Mouse (Mus musculus) heart, embryonic 11.5 days (tissue): ENCODE measurements around the gene Phactr1. TPM values are rescaled to one million over a fixed set of nuclear protein-coding genes. Genes with fewer than 3 reads are reported as not detected.

Experiments used
- ATAC-seq: fragments of 200-750 bp; cut with Nextera tagmentation; replicated peaks from 2 replicates; pipeline ENCODE4 v1.8.0; 2017; ENCODE audit warnings: moderate library complexity; ENCODE audit not compliant: insufficient number of reproducible peaks, low FRiP score, low TSS enrichment
- H3K27ac ChIP-seq: fragments of 300-500 bp; sonication (generic); 2 replicates; pipeline ENCODE4 v1.5.1; 2014; ENCODE audit warnings: mild to moderate bottlenecking, low read depth, low read length
- H3K27me3 ChIP-seq: fragments of 300-500 bp; sonication (generic); 2 replicates; pipeline ENCODE4 v1.6.1; 2014; ENCODE audit warnings: mild to moderate bottlenecking, low read length, mixed read lengths; ENCODE audit not compliant: control insufficient read depth, insufficient read depth
- H3K36me3 ChIP-seq: fragments of 300-500 bp; sonication (generic); 2 replicates; pipeline ENCODE4 v1.6.1; 2014; ENCODE audit warnings: mild to moderate bottlenecking, low read length, moderate library complexity, mixed read lengths; ENCODE audit not compliant: control insufficient read depth, insufficient read depth
- H3K4me1 ChIP-seq: fragments of 300-500 bp; sonication (generic); 2 replicates; pipeline ENCODE4 v1.6.1; 2014; ENCODE audit warnings: low read length; ENCODE audit not compliant: control insufficient read depth, insufficient read depth
- H3K4me2 ChIP-seq: fragments of 300-500 bp; sonication (generic); 2 replicates; pipeline ENCODE4 v1.6.1; 2014; ENCODE audit warnings: mild to moderate bottlenecking, moderate library complexity
- H3K4me3 ChIP-seq: fragments of 300-500 bp; sonication (generic); 2 replicates; pipeline ENCODE4 v1.5.1; 2014; ENCODE audit warnings: low read depth, low read length
- H3K9ac ChIP-seq: fragments of 300-500 bp; sonication (generic); 2 replicates; pipeline ENCODE4 v1.6.1; 2014; ENCODE audit warnings: mild to moderate bottlenecking, low read depth, low read length, moderate library complexity
- H3K9me3 ChIP-seq: fragments of 300-500 bp; sonication (generic); replicated peaks from 2 replicates; pipeline ENCODE4 v1.6.1; 2016; ENCODE audit warnings: low read length; ENCODE audit not compliant: control insufficient read depth
- WGBS: fragments of 180-500 bp; shearing (Covaris S2); extraction: QIAGEN DNeasy Blood & Tissue Kit; methylation state at CpG from one replicate; pipeline ENCODE4 v1.1.7; 2014; ENCODE audit not compliant: insufficient replicate concordance; 5-methylcytosine and 5-hydroxymethylcytosine counted together
- polyA plus RNA-seq: library from polyadenylated mRNA; unstranded; fragments of >200 nt; fragmentation: Nextera tagmentation; extraction: Ambion mirVana; gene quantifications from 2 replicates; pipeline ENCODE4 v1.2.1, GENCODE M21; 2014

The Phactr1 gene
- 4.2 and 6.0 TPM in 2 replicates for polyA plus RNA-seq

- Histone ChIP-seq H3K4me3 (no peak within 1 kb of the TSS), H3K9ac (no peak within 1 kb of the TSS), H3K4me1 (no peaks in the 10 kb centered on the region), H3K9me3 (no peaks in the 10 kb centered on the region), H3K4me2 (no peak within 1 kb of the TSS), H3K27me3 (peaks cover 16% of the 10 kb centered on the region), H3K27ac (no peak within 1 kb of the TSS), H3K36me3 (no peaks in the 10 kb centered on the region)
- no peak for ATAC-seq
- WGBS, result 26% methylated on average over 11 of the region's 11 CpGs
Measured at GRCm38 (mm10) chr13:42680391-42680994, at the start of gene Phactr1. TSS of gene Phactr1 (plus strand) at chr13:42680623.

GRCm38 (mm10) chr13:42634908-42635307 is 45.5 kb upstream of the Phactr1 start:
- no peak for ATAC-seq
- 80% methylated on average over 2 of the region's 2 CpGs for WGBS

GRCm38 (mm10) chr13:42650228-42650627 is 30.2 kb upstream of the Phactr1 start:
- Histone ChIP-seq H3K9ac (no peak overlapping the region), H3K27ac (no peak overlapping the region), H3K27me3 (no peaks in the 10 kb centered on the region), H3K36me3 (no peaks in the 10 kb centered on the region), H3K4me2 (no peak overlapping the region), H3K4me1 (no peaks in the 10 kb centered on the region), H3K9me3 (no peaks in the 10 kb centered on the region), H3K4me3 (no peak overlapping the region)
- no peak for ATAC-seq
- 69% methylated on average over 6 of the region's 6 CpGs for WGBS

More at GRCm38 (mm10) chr13:42634908-42635307, 45.5 kb upstream of the Phactr1 start:
- no peaks in the 10 kb centered on the region for H3K9me3 ChIP-seq
- no peaks in the 10 kb centered on the region for H3K36me3 ChIP-seq
- H3K4me3 ChIP-seq, result no peak overlapping the region
- H3K9ac ChIP-seq, result no peak overlapping the region
- H3K27me3 ChIP-seq, result no peaks in the 10 kb centered on the region
- no peaks in the 10 kb centered on the region for H3K4me1 ChIP-seq
- no peak overlapping the region for H3K4me2 ChIP-seq
- no peak overlapping the region for H3K27ac ChIP-seq

DNA sequence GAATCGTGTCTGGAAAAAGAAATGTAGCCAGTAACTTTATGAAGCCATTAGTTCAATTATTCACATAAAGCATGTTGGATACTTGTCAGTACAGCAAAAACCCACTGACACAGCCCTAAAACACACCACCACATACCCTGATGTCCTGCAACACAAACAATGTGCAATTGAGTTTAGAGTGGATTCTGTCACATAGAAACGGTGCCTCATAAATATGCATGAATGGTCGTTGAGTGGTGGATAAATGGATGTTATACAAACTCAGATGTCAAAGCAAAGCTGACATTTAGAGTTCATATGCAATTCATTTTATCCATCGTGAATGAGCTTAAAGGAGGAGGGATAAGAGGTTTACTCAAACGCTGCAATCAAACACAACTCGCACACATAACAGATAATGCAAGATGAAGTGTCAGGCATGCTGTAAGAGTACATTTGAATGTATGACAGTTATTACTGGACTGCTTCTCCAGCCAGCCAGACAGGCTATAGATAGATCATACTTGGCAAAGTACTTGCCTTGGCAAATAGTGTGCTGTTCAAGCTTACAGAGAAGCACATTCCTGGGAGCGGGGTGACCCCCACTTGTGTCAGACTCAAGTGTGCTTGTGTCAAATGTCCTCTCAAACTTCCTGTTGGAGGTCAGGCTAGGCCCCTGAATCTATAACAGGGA is 23.6 kb upstream of the Phactr1 start:
- ATAC-seq, result no peak
- WGBS, result 62% methylated on average over 7 of the region's 7 CpGs
- H3K4me2 ChIP-seq, result no peak overlapping the region
- no peaks in the 10 kb centered on the region for H3K27me3 ChIP-seq
- H3K4me1 ChIP-seq, result peaks cover 7% of the 10 kb centered on the region; the same call in 1 of the 2 replicates
- H3K27ac ChIP-seq, result 0 out of 2 replicates have a peak overlapping the region, but pooled peaks have one; percentile 22
- no peaks in the 10 kb centered on the region for H3K9me3 ChIP-seq
- no peak overlapping the region for H3K9ac ChIP-seq
- H3K4me3 ChIP-seq, result no peak overlapping the region
- H3K36me3 ChIP-seq, result no peaks in the 10 kb centered on the region

DNA sequence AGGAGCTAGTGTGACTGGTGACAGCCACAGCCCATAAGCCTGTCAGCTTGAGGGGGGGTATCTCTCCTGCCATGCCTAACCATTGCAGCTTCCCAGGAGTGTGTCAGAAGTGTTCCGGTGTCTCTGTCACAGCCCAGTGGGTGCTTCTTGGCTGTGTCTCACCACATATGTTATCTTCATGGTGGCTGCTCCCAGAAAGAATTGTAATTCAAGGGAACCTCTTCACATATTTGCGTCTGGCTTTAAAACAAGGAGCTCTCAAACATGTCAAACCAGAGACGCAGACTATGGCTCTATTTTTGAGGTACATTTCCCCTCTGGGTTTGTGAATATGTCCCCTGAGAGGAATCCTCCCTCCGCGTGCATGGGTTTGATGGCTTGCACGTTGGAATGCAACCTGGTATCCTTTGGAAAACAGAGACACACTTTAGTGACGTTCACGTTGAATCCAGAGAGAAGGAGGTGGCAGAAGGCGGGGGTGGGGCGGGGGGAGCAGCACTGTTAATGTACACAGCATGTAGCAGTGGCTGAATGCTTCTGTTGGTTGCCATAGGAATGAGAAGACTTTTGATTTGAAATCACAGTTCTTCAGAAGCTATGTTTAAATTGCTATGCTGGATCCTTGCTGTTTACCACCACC is 8.7 kb upstream of the Phactr1 start:
- no peak for ATAC-seq
- 52% methylated on average over 10 of the region's 10 CpGs for WGBS
- Histone ChIP-seq H3K4me2 (no peak overlapping the region), H3K27me3 (no peaks in the 10 kb centered on the region), H3K9ac (no peak overlapping the region), H3K36me3 (no peaks in the 10 kb centered on the region), H3K4me3 (no peak overlapping the region), H3K9me3 (no peaks in the 10 kb centered on the region), H3K4me1 (no peaks in the 10 kb centered on the region), H3K27ac (no peak overlapping the region)

DNA sequence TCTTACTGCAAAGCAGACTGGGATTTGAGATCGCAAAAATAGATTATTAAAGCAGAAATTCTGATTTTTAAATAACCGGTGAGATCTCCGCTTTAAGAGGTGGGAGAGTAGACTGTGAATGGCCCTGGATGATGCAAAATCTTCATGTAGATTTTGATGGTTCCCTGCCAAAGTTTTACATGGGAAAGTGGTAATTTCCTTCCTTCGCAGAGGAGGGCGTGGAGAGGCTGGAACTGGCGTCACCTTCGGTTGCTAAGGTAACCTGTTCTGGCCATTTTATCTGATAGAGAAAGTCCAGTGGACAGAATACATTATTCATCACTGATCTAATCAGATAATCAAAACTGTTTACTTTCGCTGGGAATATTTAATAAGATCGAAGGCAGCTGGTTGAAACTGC is 876 bp downstream of the Phactr1 start:
- ATAC-seq, result no peak
- no peaks in the 10 kb centered on the region for H3K4me1 ChIP-seq
- H3K27ac ChIP-seq, result no peak overlapping the region
- WGBS, result 84% methylated on average over 9 of the region's 9 CpGs
- H3K36me3 ChIP-seq, result no peaks in the 10 kb centered on the region
- H3K27me3 ChIP-seq, result peaks cover 16% of the 10 kb centered on the region
- H3K4me2 ChIP-seq, result no peak overlapping the region
- no peak overlapping the region for H3K9ac ChIP-seq
- H3K4me3 ChIP-seq, result no peak overlapping the region
- no peaks in the 10 kb centered on the region for H3K9me3 ChIP-seq

DNA sequence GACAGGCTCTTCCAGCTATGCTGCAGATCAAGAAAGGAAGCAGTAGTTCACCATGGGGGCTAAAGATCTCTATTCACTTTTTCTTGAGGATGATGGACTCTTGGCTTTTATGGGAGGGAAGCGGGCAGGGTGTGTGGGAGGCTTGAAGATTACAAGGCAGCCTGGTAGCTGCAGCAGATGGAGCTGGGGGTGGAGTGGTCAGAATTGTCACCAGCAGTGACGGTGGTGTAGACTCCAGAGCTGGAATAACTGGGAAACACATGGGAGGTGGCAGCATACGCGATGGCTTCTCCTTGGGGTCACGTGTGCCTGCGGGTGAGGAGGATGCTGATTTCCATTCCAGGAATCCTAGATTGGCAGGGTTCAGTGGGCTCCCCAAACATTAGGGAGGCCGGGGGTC is 3.8 kb downstream of the Phactr1 start:
- Histone ChIP-seq H3K9me3 (no peaks in the 10 kb centered on the region), H3K4me1 (no peaks in the 10 kb centered on the region), H3K36me3 (no peaks in the 10 kb centered on the region), H3K27me3 (peaks cover 16% of the 10 kb centered on the region; the same call in 1 of the 2 replicates), H3K4me3 (no peak overlapping the region), H3K27ac (no peak overlapping the region), H3K9ac (no peak overlapping the region), H3K4me2 (no peak overlapping the region)
- no peak for ATAC-seq
- 86% methylated on average over 7 of the region's 7 CpGs for whole genome bisulfite sequencing

DNA sequence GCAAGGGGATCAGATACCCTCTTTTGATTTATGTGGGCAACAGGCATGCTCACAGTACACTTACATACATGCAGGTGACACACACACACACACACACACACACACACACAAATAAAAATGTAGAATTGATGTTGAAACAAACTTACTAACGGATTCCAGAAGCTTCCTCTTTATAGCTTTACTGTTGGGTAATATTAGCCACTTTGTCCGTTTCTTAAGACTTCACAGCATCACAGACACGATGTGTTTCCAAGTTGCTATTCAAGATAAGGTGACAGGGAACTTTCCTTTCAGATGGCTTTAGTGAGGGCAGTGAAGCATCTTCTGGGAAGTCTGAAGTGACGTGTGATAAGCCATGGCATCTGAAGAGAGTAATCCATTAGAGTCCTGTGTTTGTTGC is 11.8 kb downstream of the Phactr1 start:
- Histone ChIP-seq H3K9ac (no peak overlapping the region), H3K36me3 (no peaks in the 10 kb centered on the region), H3K27me3 (no peaks in the 10 kb centered on the region), H3K27ac (no peak overlapping the region), H3K4me2 (no peak overlapping the region), H3K9me3 (no peaks in the 10 kb centered on the region), H3K4me3 (no peak overlapping the region), H3K4me1 (no peaks in the 10 kb centered on the region)
- WGBS, result 49% methylated on average over 4 of the region's 4 CpGs
- ATAC-seq, result no peak
